Mouse (Mus musculus) liver, adult 2 months (tissue): ENCODE results near the gene Prr5l. TPM values are rescaled to one million over a fixed set of nuclear protein-coding genes. Genes with fewer than 3 reads are reported as not detected.

Experiments
- DNase-seq: peaks from one replicate; pipeline ENCODE4 v3.0.0-alpha.2; 2011; ENCODE audit warnings: low read depth, low spot score; ENCODE audit errors: extremely low read depth
- H3K27ac ChIP-seq: fragments of 200-500 bp; replicated peaks from 2 replicates; pipeline ENCODE4 v1.5.1; 2012; ENCODE audit warnings: low read depth, mild to moderate bottlenecking, control low read depth, inconsistent platforms, low read length; ENCODE audit not compliant: insufficient read depth
- H3K27me3 ChIP-seq: fragments of 200-500 bp; 2 replicates; pipeline ENCODE4 v1.6.1; 2012; ENCODE audit warnings: mild to moderate bottlenecking, moderate library complexity, low read length, inconsistent platforms; ENCODE audit not compliant: control insufficient read depth, insufficient read depth
- H3K36me3 ChIP-seq: fragments of 200-500 bp; 2 replicates; pipeline ENCODE4 v1.6.1; 2012; ENCODE audit warnings: low read length, inconsistent platforms; ENCODE audit not compliant: control insufficient read depth, insufficient read depth
- H3K4me1 ChIP-seq: fragments of 200-500 bp; 2 replicates; pipeline ENCODE4 v1.6.1; 2011; ENCODE audit warnings: low read length; ENCODE audit not compliant: control insufficient read depth, insufficient read depth
- H3K4me3 ChIP-seq: fragments of 200-500 bp; 2 replicates; pipeline ENCODE4 v1.5.1; 2011; ENCODE audit warnings: low read depth, mild to moderate bottlenecking, control low read depth, low read length, moderate library complexity; ENCODE audit not compliant: insufficient read depth
- H3K79me2 ChIP-seq: fragments of 200-500 bp; 2 replicates; pipeline ENCODE4 v1.6.1; 2012; ENCODE audit warnings: inconsistent platforms, mild to moderate bottlenecking, low read length, moderate library complexity; ENCODE audit not compliant: control insufficient read depth, insufficient read depth
- H3K9ac ChIP-seq: fragments of 200-500 bp; 2 replicates; pipeline ENCODE4 v1.6.1; 2012; ENCODE audit warnings: low read depth, mild to moderate bottlenecking, control low read depth, inconsistent platforms, low read length
- CTCF ChIP-seq: fragments of 200-500 bp; IDR thresholded peaks from 2 replicates; pipeline ENCODE4 v1.5.1; 2011; ENCODE audit warnings: low read depth, low read length, control low read depth
- POLR2A ChIP-seq: fragments of 200-500 bp; IDR thresholded peaks from 2 replicates; pipeline ENCODE4 v1.6.1; 2011; ENCODE audit warnings: low read length, control low read depth; ENCODE audit not compliant: insufficient read depth; ENCODE audit errors: extremely low read depth
- WGBS: fragments of 180-500 bp; shearing (Covaris S2); methylation state at CpG from one replicate; pipeline ENCODE4 v1.1.7; 2018; 5-methylcytosine and 5-hydroxymethylcytosine counted together
- polyA plus RNA-seq: library from polyadenylated mRNA; depleted of rRNA; stranded (reverse); fragments of >200 nt; gene quantifications from 2 replicates; pipeline ENCODE4 v1.2.3, GENCODE M21; 2012
- total RNA-seq: library from RNA; depleted of rRNA; stranded (reverse); fragments of >200 nt; gene quantifications from 2 replicates; pipeline ENCODE4 v1.2.3, GENCODE M21; 2014

Gene Prr5l
- total and polyA plus RNA-seq, 2 experiments, result 0.72 to 1.4 TPM

DNA sequence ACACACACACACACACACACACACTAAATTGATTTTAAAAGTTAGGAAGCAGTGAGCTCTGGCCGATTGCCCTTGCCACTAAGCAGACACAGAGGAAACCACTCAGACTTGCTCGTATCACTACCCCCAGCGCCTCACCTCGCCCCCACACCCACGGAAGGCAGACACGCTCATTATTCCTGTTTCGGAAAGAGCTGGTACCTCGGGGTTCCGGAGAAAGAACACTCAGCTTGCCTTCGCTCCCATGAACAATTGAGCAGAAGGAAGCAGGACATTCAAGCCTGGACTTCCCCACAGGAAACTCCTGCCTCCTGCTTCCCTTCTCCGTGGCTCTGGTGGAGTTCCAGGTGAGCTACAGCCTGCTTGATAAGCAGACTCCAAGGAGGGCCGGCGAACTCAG lies 60.0 kb downstream of the Prr5l start:
- TF ChIP-seq POLR2A, result no peak
- no peak for TF ChIP-seq CTCF
- WGBS, result 61% methylated on average over 13 of the region's 13 CpGs
- Histone ChIP-seq H3K79me2 (no peaks in the 10 kb centered on the region), H3K36me3 (no peaks in the 10 kb centered on the region), H3K9ac (no peak overlapping the region), H3K4me1 (peaks cover 9% of the 10 kb centered on the region), H3K4me3 (no peak overlapping the region), H3K27me3 (no peaks in the 10 kb centered on the region), H3K27ac (peak overlapping the region; percentile 11; the same call in 1 of the 2 replicates)
- DNase-seq, result no peak

DNA sequence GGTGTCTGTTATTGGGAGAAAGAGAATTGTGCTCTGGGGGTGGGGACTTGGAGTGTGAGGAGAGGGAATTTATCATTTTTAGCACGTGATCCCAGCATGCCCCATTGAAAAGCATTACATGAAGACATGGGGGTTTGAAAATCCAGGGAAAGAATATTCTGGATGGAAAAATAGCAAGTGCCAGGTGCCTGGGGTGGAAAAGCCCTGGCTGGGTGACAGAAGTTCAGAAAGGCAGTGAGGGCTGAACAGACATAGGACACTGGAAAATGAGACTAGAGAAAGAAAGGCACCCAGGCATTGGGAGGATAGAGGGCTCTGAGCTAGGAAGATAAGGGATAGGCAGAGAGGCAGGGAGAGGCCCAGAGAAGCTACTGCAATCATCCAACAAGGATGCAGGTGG lies 62.0 kb downstream of the Prr5l start:
- Histone ChIP-seq H3K36me3 (no peaks in the 10 kb centered on the region), H3K4me1 (no peaks in the 10 kb centered on the region), H3K27me3 (no peaks in the 10 kb centered on the region), H3K9ac (no peak overlapping the region), H3K79me2 (no peaks in the 10 kb centered on the region), H3K4me3 (no peak overlapping the region), H3K27ac (no peak overlapping the region)
- TF ChIP-seq POLR2A (no peak), CTCF (no peak)
- 94% methylated on average over 1 of the region's 1 CpGs for WGBS
- no peak for DNase-seq

DNA sequence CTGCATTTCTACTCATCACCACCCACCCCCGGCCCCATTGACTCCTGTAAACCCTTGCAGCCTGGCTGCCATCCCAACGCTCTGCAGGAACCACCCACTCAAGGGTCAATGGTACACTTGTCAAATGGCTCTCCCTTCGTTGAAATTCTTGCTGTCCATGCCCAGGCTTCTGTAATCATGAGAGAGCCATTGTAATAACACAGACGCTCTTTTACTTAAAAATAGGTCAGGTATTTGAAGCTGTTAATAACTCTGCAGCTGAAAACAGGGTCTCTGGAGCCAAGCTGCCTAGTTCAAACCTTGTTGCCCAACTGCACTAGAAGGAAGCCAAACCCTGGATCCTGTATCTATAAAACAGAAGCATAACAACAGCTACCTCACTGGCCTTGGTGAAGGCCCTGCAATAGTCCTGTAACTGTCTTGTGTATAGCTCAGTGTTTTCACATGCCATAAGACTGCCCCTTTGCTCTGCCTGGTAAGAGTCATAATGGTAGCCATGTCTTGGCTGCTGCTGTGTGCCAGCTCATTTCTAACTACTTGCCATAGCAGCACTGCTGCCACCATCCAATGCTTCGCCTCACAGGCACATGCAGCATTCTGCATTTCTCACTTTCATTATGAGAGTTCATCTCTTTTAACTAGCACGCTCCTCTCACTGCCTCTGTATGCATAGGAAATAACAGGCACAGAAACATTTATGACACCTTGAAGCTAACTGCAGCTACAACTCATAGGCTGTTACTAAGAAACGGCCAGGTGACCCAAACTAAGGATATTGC lies 63.7 kb downstream of the Prr5l start:
- Histone ChIP-seq H3K27ac (no peak overlapping the region), H3K4me1 (0 out of 2 replicates have a peak, but pooled peaks cover 5% of the 10 kb centered on the region), H3K79me2 (no peaks in the 10 kb centered on the region), H3K4me3 (no peak overlapping the region), H3K36me3 (no peaks in the 10 kb centered on the region), H3K27me3 (no peaks in the 10 kb centered on the region), H3K9ac (no peak overlapping the region)
- TF ChIP-seq POLR2A (no peak), CTCF (no peak)
- 48% methylated on average over 7 of the region's 7 CpGs for WGBS
- no peak for DNase-seq

DNA sequence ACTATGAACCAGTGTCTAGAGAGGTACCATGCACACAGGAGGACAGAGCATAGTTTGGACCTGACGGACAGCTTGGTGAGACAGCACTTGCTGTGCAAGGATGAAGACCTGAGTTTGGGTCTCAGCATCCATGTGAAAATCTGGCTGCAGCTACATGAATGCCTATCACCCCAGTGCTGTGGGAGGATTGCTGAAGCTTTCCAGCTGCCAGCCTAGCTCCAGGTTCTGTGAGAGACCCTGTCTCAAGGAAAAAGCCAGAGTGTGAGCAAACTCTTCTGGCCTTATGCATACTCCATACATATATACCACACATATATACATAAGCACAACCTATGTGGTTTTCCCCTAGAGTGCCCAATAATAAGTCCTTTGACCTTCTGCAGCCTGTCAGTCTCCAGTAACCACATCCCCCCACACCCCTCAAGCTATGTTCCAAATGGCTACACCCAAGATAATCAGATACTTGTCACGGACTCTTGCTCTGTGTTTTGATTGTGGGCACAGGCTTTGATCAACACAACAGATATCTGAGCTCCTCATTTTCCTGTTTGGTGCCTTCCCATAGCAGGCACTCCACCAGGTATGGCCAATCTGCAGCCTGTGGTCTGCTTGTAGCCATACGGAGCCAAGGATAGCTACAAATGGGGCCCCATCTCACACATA lies 66.0 kb downstream of the Prr5l start:
- Histone ChIP-seq H3K79me2 (no peaks in the 10 kb centered on the region), H3K27me3 (no peaks in the 10 kb centered on the region), H3K4me3 (no peak overlapping the region), H3K4me1 (0 out of 2 replicates have a peak, but pooled peaks cover 5% of the 10 kb centered on the region), H3K9ac (no peak overlapping the region; the same call in 1 of the 2 replicates), H3K36me3 (no peaks in the 10 kb centered on the region), H3K27ac (0 out of 2 replicates have a peak overlapping the region, but pooled peaks have one; percentile 35)
- TF ChIP-seq POLR2A (no peak), CTCF (no peak)
- WGBS, result 91% methylated on average over 3 of the region's 3 CpGs
- DNase-seq, result no peak

DNA sequence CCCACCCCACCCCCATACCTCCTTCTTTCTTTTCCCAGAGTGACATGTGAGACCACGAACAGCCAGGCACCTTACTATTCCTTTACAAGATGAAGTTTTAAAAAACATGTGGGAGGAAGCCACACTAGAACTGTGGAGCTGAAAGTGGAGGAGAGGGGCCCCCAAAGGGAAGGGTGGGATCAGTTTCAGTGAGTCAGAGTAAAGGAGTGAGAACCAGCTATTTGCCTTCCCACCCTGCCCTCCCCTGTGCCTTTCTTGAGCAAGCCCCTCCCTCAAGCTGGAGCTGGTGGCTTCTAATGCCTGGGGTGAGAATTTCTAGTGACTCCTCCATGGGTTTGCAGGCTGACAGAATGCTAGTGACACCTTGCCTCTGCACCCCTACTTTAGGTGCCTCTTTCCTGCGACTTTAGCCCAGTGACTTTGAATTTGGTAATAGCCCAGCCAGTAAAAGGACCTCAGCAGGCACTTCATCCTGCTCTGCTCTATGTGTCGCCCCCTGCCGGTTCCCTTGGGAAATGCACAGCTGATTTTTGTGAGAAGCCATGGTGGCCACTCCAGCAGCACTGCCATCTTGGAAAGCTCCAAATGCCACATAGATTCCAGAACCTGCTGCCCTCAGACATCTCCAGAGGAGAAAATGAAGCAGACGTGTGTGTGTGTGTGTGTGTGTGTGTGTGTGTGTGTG lies 67.4 kb downstream of the Prr5l start:
- Histone ChIP-seq H3K27ac (0 out of 2 replicates have a peak overlapping the region, but pooled peaks have one; percentile 12), H3K4me3 (no peak overlapping the region), H3K36me3 (no peaks in the 10 kb centered on the region), H3K9ac (no peak overlapping the region), H3K4me1 (0 out of 2 replicates have a peak, but pooled peaks cover 5% of the 10 kb centered on the region), H3K79me2 (no peaks in the 10 kb centered on the region), H3K27me3 (no peaks in the 10 kb centered on the region)
- TF ChIP-seq POLR2A (no peak), CTCF (peak; percentile 69)
- 57% methylated on average over 5 of the region's 5 CpGs for WGBS
- DNase-seq, result no peak
